Mouse (Mus musculus) induced T-regulatory cell, adult 2 months (primary cell): ENCODE measurements around the gene Map3k6.
A peak's percentile ranks its signal among the peaks of the same experiment; 100 is the strongest.

Experiments
- DNase-seq: peaks from one replicate; pipeline ENCODE4 v3.0.0-alpha.2; 2012; ENCODE audit warnings: low read depth

The Map3k6 gene

GRCm38 (mm10) chr4:133285299-133285698 lies 44.7 kb downstream of the Map3k6 start:
- DNase-seq, result no peak

GRCm38 (mm10) chr4:133285950-133286349 lies 45.3 kb downstream of the Map3k6 start:
- no peak for DNase-seq

- no peak for DNase-seq
Observed at GRCm38 (mm10) chr4:133286476-133287077, 46.0 kb downstream of the Map3k6 start.

- no peak for DNase-seq
Observed at GRCm38 (mm10) chr4:133291255-133291654, 50.6 kb downstream of the Map3k6 start.

GRCm38 (mm10) chr4:133292405-133292804 lies 51.8 kb downstream of the Map3k6 start:
- DNase-seq, result no peak

GRCm38 (mm10) chr4:133292901-133293843 lies 52.6 kb downstream of the Map3k6 start:
- DNase-seq, result no peak

- no peak for DNase-seq
Observed at GRCm38 (mm10) chr4:133294084-133294483, 53.5 kb downstream of the Map3k6 start.

GRCm38 (mm10) chr4:133297360-133297759 lies 56.7 kb downstream of the Map3k6 start:
- no peak for DNase-seq

GRCm38 (mm10) chr4:133297801-133298238 lies 57.2 kb downstream of the Map3k6 start:
- peak; percentile 86 for DNase-seq

- peak; percentile 72 for DNase-seq
Observed at GRCm38 (mm10) chr4:133298516-133299365, 58.1 kb downstream of the Map3k6 start.

GRCm38 (mm10) chr4:133299701-133300100 lies 59.1 kb downstream of the Map3k6 start:
- DNase-seq, result peak; percentile 44

- DNase-seq, result no peak
Observed at GRCm38 (mm10) chr4:133300421-133300820, 59.8 kb downstream of the Map3k6 start.

- peak; percentile 79 for DNase-seq
Observed at GRCm38 (mm10) chr4:133301802-133302201, 61.2 kb downstream of the Map3k6 start.
